Mouse (Mus musculus): ENCODE results near the gene Ttc39a. TPM values are rescaled to one million over a fixed set of nuclear protein-coding genes. Genes with fewer than 3 reads are reported as not detected.

The Ttc39a gene
- total and polyA plus RNA-seq, 2 experiments from 2014 or later: 3.4 to 4.2 TPM

GRCm38 (mm10) chr4:109421608-109422007 is 15.2 kb downstream of the Ttc39a start:
- no peaks in the 10 kb centered on the region for H3K4me1 ChIP-seq (ENCODE audit: control insufficient read depth, insufficient read depth)
- no peaks in the 10 kb centered on the region for H3K9me3 ChIP-seq (replicated peaks; ENCODE audit: control insufficient read depth, low read length)
- ATAC-seq (ENCODE audit: insufficient read depth, low read depth): no peak; the same call in 1 of the 2 replicates

GRCm38 (mm10) chr4:109422436-109422835 is 16.0 kb downstream of the Ttc39a start:
- no peak overlapping the region for H3K27ac ChIP-seq (ENCODE audit: low read depth)
- no peak overlapping the region for H3K4me3 ChIP-seq (ENCODE audit: low read depth, low read length)
- 86% methylated on average over 6 of the region's 6 CpGs for WGBS
- no peak for DNase-seq (ENCODE audit: low spot score)
- H3K4me1 ChIP-seq (ENCODE audit: control insufficient read depth, insufficient read depth): no peaks in the 10 kb centered on the region
- no peaks in the 10 kb centered on the region for H3K27me3 ChIP-seq (ENCODE audit: control insufficient read depth, insufficient read depth, low read length)
- no peaks in the 10 kb centered on the region for H3K9me3 ChIP-seq (replicated peaks; ENCODE audit: control insufficient read depth, low read length)
- H3K9ac ChIP-seq (replicated peaks; ENCODE audit: low read depth, low read length): no peak overlapping the region
- ATAC-seq (ENCODE audit: insufficient read depth, low read depth): no peak
- H3K36me3 ChIP-seq (replicated peaks; ENCODE audit: control insufficient read depth, insufficient read depth, low read length): no peaks in the 10 kb centered on the region
- TF ChIP-seq EP300 (IDR thresholded peaks at IDR 0.05; ENCODE audit: low read depth): no peak
- no peak for TF ChIP-seq CTCF (IDR thresholded peaks at IDR 0.05; ENCODE audit: low read depth)
- no peak overlapping the region for H3K4me2 ChIP-seq (ENCODE audit: low read depth, low read length)

More at GRCm38 (mm10) chr4:109421608-109422007, 15.2 kb downstream of the Ttc39a start:
- Histone ChIP-seq H3K27ac (ENCODE audit: low read depth) (no peak overlapping the region), H3K36me3 (replicated peaks; ENCODE audit: control insufficient read depth, insufficient read depth, low read length) (no peaks in the 10 kb centered on the region), H3K4me3 (ENCODE audit: low read depth, low read length) (no peak overlapping the region), H3K9ac (replicated peaks; ENCODE audit: low read depth, low read length) (no peak overlapping the region), H3K27me3 (ENCODE audit: control insufficient read depth, insufficient read depth, low read length) (no peaks in the 10 kb centered on the region), H3K4me2 (ENCODE audit: low read depth, low read length) (no peak overlapping the region)
- DNase-seq (ENCODE audit: low spot score): no peak
- no peak for TF ChIP-seq CTCF (IDR thresholded peaks at IDR 0.05; ENCODE audit: low read depth)
- WGBS: 62% methylated on average over 7 of the region's 7 CpGs

GRCm38 (mm10) chr4:109423438-109423837 is 17.0 kb downstream of the Ttc39a start:
- H3K4me3 ChIP-seq (ENCODE audit: low read depth, low read length): no peak overlapping the region
- H3K36me3 ChIP-seq (replicated peaks; ENCODE audit: control insufficient read depth, insufficient read depth, low read length): no peaks in the 10 kb centered on the region
- H3K27ac ChIP-seq (ENCODE audit: low read depth): no peak overlapping the region
- no peaks in the 10 kb centered on the region for H3K27me3 ChIP-seq (ENCODE audit: control insufficient read depth, insufficient read depth, low read length)
- no peaks in the 10 kb centered on the region for H3K4me1 ChIP-seq (ENCODE audit: control insufficient read depth, insufficient read depth)
- no peak overlapping the region for H3K4me2 ChIP-seq (ENCODE audit: low read depth, low read length)
- H3K9me3 ChIP-seq (replicated peaks; ENCODE audit: control insufficient read depth, low read length): no peaks in the 10 kb centered on the region
- DNase-seq (ENCODE audit: low spot score) (no peak), ATAC-seq (ENCODE audit: insufficient read depth, low read depth) (no peak)
- TF ChIP-seq CTCF (IDR thresholded peaks at IDR 0.05; ENCODE audit: low read depth) (no peak), EP300 (IDR thresholded peaks at IDR 0.05; ENCODE audit: low read depth) (no peak)
- no peak overlapping the region for H3K9ac ChIP-seq (replicated peaks; ENCODE audit: low read depth, low read length)
- 75% methylated on average over 2 of the region's 2 CpGs for WGBS

GRCm38 (mm10) chr4:109427058-109427457 is 20.6 kb downstream of the Ttc39a start:
- TF ChIP-seq CTCF (IDR thresholded peaks at IDR 0.05; ENCODE audit: low read depth) (no peak), EP300 (IDR thresholded peaks at IDR 0.05; ENCODE audit: low read depth) (no peak)
- H3K4me3 ChIP-seq (ENCODE audit: low read depth, low read length): no peak overlapping the region
- no peak for ATAC-seq (ENCODE audit: insufficient read depth, low read depth)
- DNase-seq (ENCODE audit: low spot score): no peak
- H3K36me3 ChIP-seq (replicated peaks; ENCODE audit: control insufficient read depth, insufficient read depth, low read length): no peaks in the 10 kb centered on the region
- H3K4me2 ChIP-seq (ENCODE audit: low read depth, low read length): no peak overlapping the region
- H3K27ac ChIP-seq (ENCODE audit: low read depth): no peak overlapping the region
- 28% methylated on average over 1 of the region's 1 CpGs for WGBS
- no peak overlapping the region for H3K9ac ChIP-seq (replicated peaks; ENCODE audit: low read depth, low read length)
- no peaks in the 10 kb centered on the region for H3K4me1 ChIP-seq (ENCODE audit: control insufficient read depth, insufficient read depth)
- no peaks in the 10 kb centered on the region for H3K27me3 ChIP-seq (ENCODE audit: control insufficient read depth, insufficient read depth, low read length)
- no peaks in the 10 kb centered on the region for H3K9me3 ChIP-seq (replicated peaks; ENCODE audit: control insufficient read depth, low read length)

GRCm38 (mm10) chr4:109430250-109430649 is 23.8 kb downstream of the Ttc39a start:
- Histone ChIP-seq H3K27me3 (ENCODE audit: control insufficient read depth, insufficient read depth, low read length) (no peaks in the 10 kb centered on the region), H3K4me3 (ENCODE audit: low read depth, low read length) (no peak overlapping the region), H3K4me2 (ENCODE audit: low read depth, low read length) (no peak overlapping the region), H3K27ac (ENCODE audit: low read depth) (no peak overlapping the region), H3K36me3 (replicated peaks; ENCODE audit: control insufficient read depth, insufficient read depth, low read length) (no peaks in the 10 kb centered on the region), H3K9me3 (replicated peaks; ENCODE audit: control insufficient read depth, low read length) (no peaks in the 10 kb centered on the region), H3K4me1 (ENCODE audit: control insufficient read depth, insufficient read depth) (peaks cover 10% of the 10 kb centered on the region; the same call in 1 of the 2 replicates), H3K9ac (replicated peaks; ENCODE audit: low read depth, low read length) (no peak overlapping the region)
- 85% methylated on average over 7 of the region's 7 CpGs for WGBS
- no peak for TF ChIP-seq CTCF (IDR thresholded peaks at IDR 0.05; ENCODE audit: low read depth)
- TF ChIP-seq EP300 (IDR thresholded peaks at IDR 0.05; ENCODE audit: low read depth): no peak
- DNase-seq (ENCODE audit: low spot score): no peak
- ATAC-seq (ENCODE audit: insufficient read depth, low read depth): no peak

- Histone ChIP-seq H3K4me1 (ENCODE audit: control insufficient read depth, insufficient read depth) (peaks cover 10% of the 10 kb centered on the region; the same call in 1 of the 2 replicates), H3K36me3 (replicated peaks; ENCODE audit: control insufficient read depth, insufficient read depth, low read length) (no peaks in the 10 kb centered on the region), H3K9me3 (replicated peaks; ENCODE audit: control insufficient read depth, low read length) (no peaks in the 10 kb centered on the region), H3K27me3 (ENCODE audit: control insufficient read depth, insufficient read depth, low read length) (no peaks in the 10 kb centered on the region), H3K4me3 (ENCODE audit: low read depth, low read length) (no peak overlapping the region), H3K9ac (replicated peaks; ENCODE audit: low read depth, low read length) (no peak overlapping the region), H3K27ac (ENCODE audit: low read depth) (no peak overlapping the region), H3K4me2 (ENCODE audit: low read depth, low read length) (no peak overlapping the region)
- peak; percentile 24; the same call in 1 of the 2 replicates for ATAC-seq (ENCODE audit: insufficient read depth, low read depth)
- DNase-seq (ENCODE audit: low spot score): no peak
- TF ChIP-seq CTCF (IDR thresholded peaks at IDR 0.05; ENCODE audit: low read depth): peak; percentile 62
- TF ChIP-seq EP300 (IDR thresholded peaks at IDR 0.05; ENCODE audit: low read depth): no peak
- WGBS: 38% methylated on average over 13 of the region's 13 CpGs
These were observed 24.4 kb downstream of the Ttc39a start for GRCm38 (mm10) chr4:109430854-109431253.

All from heart, postnatal 0 days (tissue).